Mouse (Mus musculus) lung, adult 2 months (tissue): ENCODE measurements around the gene Galnt6.

Experiments used
- CTCF ChIP-seq: fragments of 200-500 bp; IDR thresholded peaks from 2 replicates; pipeline ENCODE4 v1.5.1; 2011; ENCODE audit warnings: mild to moderate bottlenecking, low read length, control low read depth; ENCODE audit not compliant: insufficient read depth
- POLR2A ChIP-seq: fragments of 200-500 bp; IDR thresholded peaks from 2 replicates; pipeline ENCODE4 v1.6.1; 2011; ENCODE audit warnings: low read depth, mild to moderate bottlenecking, control low read depth, low read length, borderline replicate concordance; ENCODE audit errors: extremely low read depth

- TF ChIP-seq CTCF (no peak), POLR2A (no peak)
These were observed 1.9 kb upstream of the Galnt6 start for GRCm38 (mm10) chr15:100731081-100731480.
